Mouse (Mus musculus) monocyte, adult 59 days (primary cell): ENCODE data around the gene Pik3r2. TPM values are rescaled to one million over a fixed set of nuclear protein-coding genes. Genes with fewer than 3 reads are reported as not detected.

Source experiments
- total RNA-seq, 2 experiments: library from RNA; stranded (reverse); gene quantifications; one replicate each; pipeline ENCODE4 v1.2.4; 2023

The Pik3r2 gene
- 10 to 100 TPM; 23.1 to 26.5 TPM for total RNA-seq

GRCm38 (mm10) chr8:70776496-70777444, at the start of gene Pik3r2:
Gene Pik3r2 (minus strand): TSS chr8:70776713.

GRCm38 (mm10) chr8:70808239-70808638, 31.7 kb upstream of the Pik3r2 start, which contains the start of gene Il12rb1:
Gene Il12rb1 (plus strand): TSS chr8:70808449.

GRCm38 (mm10) chr8:70804481-70805206, 28.1 kb upstream of the Pik3r2 start, which contains the start of gene Mast3:
Gene Mast3 (minus strand): TSS chr8:70805054.

DNA sequence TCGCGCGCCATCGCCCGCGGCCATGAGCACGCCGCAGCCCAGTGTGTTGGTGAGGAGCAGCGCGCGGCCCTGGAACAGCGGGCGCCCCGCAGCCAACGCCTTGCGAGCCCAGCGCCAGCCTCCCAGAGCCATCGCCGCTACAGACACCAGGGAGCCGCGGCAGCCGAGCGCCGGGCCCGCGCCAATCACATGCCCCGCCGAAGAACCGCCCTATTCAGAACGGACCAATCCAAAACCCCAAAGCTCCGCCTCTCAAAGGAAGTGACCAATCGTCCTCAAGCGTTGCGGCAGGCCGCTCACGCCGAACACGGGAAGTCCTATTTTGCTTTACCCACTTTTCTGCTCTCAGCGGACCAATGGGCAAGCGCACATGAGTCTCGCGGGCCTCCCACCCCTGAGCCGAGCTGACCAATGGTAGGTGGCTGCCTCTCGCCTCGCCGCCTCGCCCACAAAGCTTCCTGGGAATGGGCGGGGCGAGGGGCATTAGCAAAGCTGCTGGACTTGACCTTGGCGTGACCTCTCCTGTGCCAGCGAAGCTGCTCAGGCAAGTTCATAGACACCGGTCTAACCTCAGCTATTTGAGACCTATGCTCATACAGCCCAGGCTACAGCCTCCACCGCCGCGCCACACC, 15.6 kb downstream of the Pik3r2 start, which contains the start of gene Mpv17l2:
Gene Mpv17l2 (minus strand): TSS at position 172 of the 632 bp plus-strand sequence.

GRCm38 (mm10) chr8:70754043-70754870, 22.3 kb downstream of the Pik3r2 start, which contains the start of gene Rab3a:
Gene Rab3a (plus strand): TSS chr8:70754679.

DNA sequence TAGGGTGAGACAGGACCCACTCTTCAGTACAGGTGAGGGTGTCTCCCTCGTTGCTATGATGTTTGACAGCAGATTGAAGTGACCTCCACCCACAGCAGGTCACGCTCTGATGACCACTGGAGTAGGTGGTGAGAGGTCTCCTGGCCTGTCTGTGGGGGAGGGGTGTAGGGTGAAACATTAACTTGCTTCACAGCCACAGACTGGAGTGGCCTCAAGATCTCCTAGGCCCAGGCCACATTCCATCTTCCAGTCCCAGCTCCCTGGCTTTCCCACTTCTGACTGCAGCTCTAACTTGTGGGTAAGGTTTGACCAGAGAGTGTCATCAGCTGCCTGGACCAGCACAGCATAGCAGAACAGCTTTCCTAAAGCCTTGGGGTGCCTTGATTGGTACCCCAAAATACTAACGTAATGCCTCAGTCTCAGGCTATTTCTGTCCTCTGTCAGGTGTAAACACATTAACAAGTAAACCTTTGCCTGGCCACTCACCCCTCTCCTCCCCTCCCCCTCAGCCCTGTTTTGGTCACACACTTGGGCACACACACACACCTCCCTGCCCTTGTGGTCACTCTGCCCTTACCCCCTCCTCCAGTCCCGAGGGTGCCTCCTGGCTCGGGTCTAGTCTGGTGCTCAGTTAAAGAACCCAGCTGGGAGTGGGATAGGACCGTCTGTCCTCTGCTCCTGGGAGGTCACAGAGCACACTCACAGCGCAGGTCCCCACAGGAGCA, 52.9 kb downstream of the Pik3r2 start, which contains the start of gene Pde4c:
Gene Pde4c (plus strand): TSS at position 235 of the 725 bp plus-strand sequence.

DNA sequence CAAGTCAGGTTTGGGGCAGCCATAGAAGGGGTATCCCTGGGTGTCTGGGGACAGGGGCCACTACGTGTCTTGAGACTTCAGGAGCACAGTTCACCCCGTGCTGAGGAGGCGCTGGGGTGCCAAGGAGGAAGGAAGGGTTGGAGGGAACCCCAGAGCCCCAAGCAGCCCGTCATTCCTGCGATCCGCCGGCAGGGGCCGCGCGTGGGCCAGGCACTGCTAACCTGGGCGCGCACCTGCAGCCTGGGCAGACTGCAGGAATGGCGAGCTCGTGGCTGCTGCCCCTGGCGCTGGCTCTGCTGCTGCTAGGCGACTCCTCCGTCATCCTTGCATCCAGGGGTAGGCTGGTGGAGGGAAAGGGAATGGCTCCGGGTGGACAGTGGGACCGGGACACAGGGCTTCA, 58.2 kb downstream of the Pik3r2 start, which contains the start of gene Gm3336:
Gene Gm3336 (plus strand): TSS at position 247 of the 400 bp plus-strand sequence.

Other genes with a start within 250 kb of the Pik3r2 start
- gene Fkbp8, start 249.0 kb downstream of the Pik3r2 start, total RNA-seq: 100 to 1,000 TPM; 180 to 186 TPM
- 10 to 100 TPM; 72.6 to 79.4 TPM for gene Kxd1, start 248.8 kb downstream of the Pik3r2 start, total RNA-seq
- 10 to 100 TPM; 38.3 to 48.7 TPM for gene Ell, start 237.3 kb downstream of the Pik3r2 start, total RNA-seq
- 10 to 100 TPM; 53.8 to 56.4 TPM for gene Isyna1, start 182.3 kb downstream of the Pik3r2 start, total RNA-seq
- 100 to 1,000 TPM; 135 to 148 TPM for gene Ssbp4, start 167.8 kb downstream of the Pik3r2 start, total RNA-seq
- gene Lrrc25, start 160.6 kb downstream of the Pik3r2 start, total RNA-seq: 100 to 1,000 TPM; 164 to 177 TPM
- gene Gdf15, start 144.3 kb downstream of the Pik3r2 start, total RNA-seq: 10 to 100 TPM; 54.8 to 78.0 TPM
- 1 to 10 TPM; 7.2 to 9.8 TPM for gene Pgpep1, start 116.3 kb downstream of the Pik3r2 start, total RNA-seq
- 10 to 100 TPM; 46.0 to 54.9 TPM for gene Lsm4, start 103.5 kb downstream of the Pik3r2 start, total RNA-seq
- gene Jund, start 77.8 kb downstream of the Pik3r2 start, total RNA-seq: 1,000 to 10,000 TPM; 1,065 to 1,168 TPM
- 10 to 100 TPM; 15.5 to 15.9 TPM for gene Iqcn, start 73.3 kb downstream of the Pik3r2 start, total RNA-seq
- gene Gm3336, start 58.2 kb downstream of the Pik3r2 start, total RNA-seq: under 1 TPM in 1 of 2 experiments, not detected in 1; 0.79 TPM
- under 1 TPM in 1 of 2 experiments, not detected in 1; 0.24 TPM for gene Pde4c, start 53.0 kb downstream of the Pik3r2 start, total RNA-seq
- gene Rab3a, start 22.0 kb downstream of the Pik3r2 start, total RNA-seq: 1 to 10 TPM; 5.7 to 6.9 TPM
- gene Mpv17l2, start 15.8 kb downstream of the Pik3r2 start, total RNA-seq: 10 to 100 TPM; 28.9 to 32.4 TPM
- gene Mast3, start 28.3 kb upstream of the Pik3r2 start, total RNA-seq: 100 to 1,000 TPM; 128 to 134 TPM
- gene Il12rb1, start 31.7 kb upstream of the Pik3r2 start, total RNA-seq: under 1 TPM; 0.26 to 0.46 TPM
- gene Arrdc2, start 63.0 kb upstream of the Pik3r2 start, total RNA-seq: 10 to 100 TPM; 57.2 to 67.9 TPM
- gene Kcnn1, start 86.5 kb upstream of the Pik3r2 start, total RNA-seq: not detected
- gene Ccdc124, start 97.2 kb upstream of the Pik3r2 start, total RNA-seq: 10 to 100 TPM; 46.6 to 48.7 TPM
- gene Slc5a5, start 116.0 kb upstream of the Pik3r2 start, total RNA-seq: under 1 TPM; 0.21 to 0.33 TPM
- 1,000 to 10,000 TPM; 2,573 to 2,784 TPM for gene Rpl18a, start 120.7 kb upstream of the Pik3r2 start, total RNA-seq
- 10 to 100 TPM; 52.8 to 55.4 TPM for gene Map1s, start 129.2 kb upstream of the Pik3r2 start, total RNA-seq